Comparison of ENCODE assay signal across 9 mouse cellular contexts in the genomic region with DNA sequence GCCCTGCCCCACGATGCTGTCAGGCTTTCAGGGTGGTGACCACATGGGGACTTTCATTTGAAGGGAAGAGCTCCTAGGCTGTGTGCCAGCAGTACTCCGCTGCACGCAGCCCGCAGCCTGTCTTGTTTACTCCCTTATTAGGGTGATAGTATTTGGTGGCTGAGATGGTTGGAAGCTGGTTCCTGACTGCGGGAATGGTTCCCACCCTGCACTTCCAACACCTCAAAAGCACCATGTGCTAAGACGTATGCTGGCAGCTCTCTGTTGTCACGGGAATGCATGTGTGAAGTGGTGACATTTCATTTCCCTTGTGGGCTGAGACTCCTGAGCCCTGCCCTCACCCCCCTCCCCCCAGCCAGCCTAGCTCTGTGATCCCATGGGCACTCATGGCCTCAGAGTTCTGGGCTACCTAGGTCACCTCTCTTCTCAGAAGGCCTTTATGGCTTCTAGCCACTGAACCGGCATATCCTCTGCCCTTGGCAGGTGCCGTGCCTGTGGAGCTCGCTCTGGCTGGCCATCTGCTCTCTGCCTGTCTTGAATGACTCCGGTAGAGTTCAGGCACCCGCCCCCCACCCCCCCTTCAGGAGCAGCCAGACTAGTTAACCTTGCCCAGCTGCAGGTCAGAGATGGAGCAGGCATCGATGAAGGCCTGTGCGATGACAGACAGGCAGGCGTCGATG. TPM values are rescaled to one million over a fixed set of nuclear protein-coding genes. Genes with fewer than 3 reads are reported as not detected.
DNase-seq lines count a peak whose midpoint lies in the region; ATAC-seq lines count a peak whose summit lies in the region.
"Had no signal": no experiment of that assay in that cellular context is flagged by ENCODE, and none has a peak within 500 bp of the region (broad histone marks: within the 10 kb centered on the region; RNA-seq: fewer than 3 reads in every experiment).

No protein-coding gene starts in this region.

- H3K27ac ChIP-seq in midbrain, embryonic 11.5 days (ENCODE audit: low read depth, low read length): no peak overlapping the region
- no peak overlapping the region for H3K27ac ChIP-seq in midbrain, embryonic 13.5 days
- H3K27ac ChIP-seq in heart, embryonic 14.5 days (replicated peaks in 1 of 2; ENCODE audit: control insufficient read depth in 1 of 2, insufficient read depth in 1 of 2, low read depth in 2 of 2, low read length in 2 of 2): peak overlapping the region; percentile 39 to 50; a peak in 3 of 4 replicates
- H3K27ac ChIP-seq in midbrain, embryonic 14.5 days (replicated peaks; ENCODE audit: low read depth, low read length): no peak overlapping the region

- no peaks in the 10 kb centered on the region for H3K9me3 ChIP-seq in midbrain, embryonic 11.5 days (ENCODE audit: control insufficient read depth, low read length)
- no peaks in the 10 kb centered on the region for H3K9me3 ChIP-seq in midbrain, embryonic 13.5 days
- no peaks in the 10 kb centered on the region for H3K9me3 ChIP-seq in heart, embryonic 14.5 days (ENCODE audit: control insufficient read depth, low read length)
- H3K9me3 ChIP-seq in midbrain, embryonic 14.5 days (ENCODE audit: control insufficient read depth, low read length): no peaks in the 10 kb centered on the region

- ATAC-seq in midbrain, embryonic 11.5 days (ENCODE audit: low FRiP score): peak; percentile 29; the same call in 1 of the 2 replicates
- no peak for ATAC-seq in midbrain, embryonic 13.5 days
- peak; percentile 35; the same call in 1 of the 2 replicates for ATAC-seq in heart, embryonic 14.5 days (ENCODE audit: insufficient number of reproducible peaks, insufficient read depth, low FRiP score, low read depth)
- ATAC-seq in midbrain, embryonic 14.5 days (ENCODE audit: low FRiP score, low TSS enrichment): 0 out of 2 replicates have a peak, but pooled peaks have one; percentile 22

- H3K27me3 ChIP-seq in midbrain, embryonic 11.5 days (ENCODE audit: control insufficient read depth, insufficient read depth, low read length): no peaks in the 10 kb centered on the region
- H3K27me3 ChIP-seq in midbrain, embryonic 13.5 days: no peaks in the 10 kb centered on the region
- no peaks in the 10 kb centered on the region for H3K27me3 ChIP-seq in heart, embryonic 14.5 days (ENCODE audit: control insufficient read depth, insufficient read depth, low read length)
- H3K27me3 ChIP-seq in midbrain, embryonic 14.5 days (ENCODE audit: control insufficient read depth, insufficient read depth, low read length): no peaks in the 10 kb centered on the region

- H3K36me3 ChIP-seq in midbrain, embryonic 11.5 days (ENCODE audit: control insufficient read depth, insufficient read depth, low read length): no peaks in the 10 kb centered on the region
- H3K36me3 ChIP-seq in midbrain, embryonic 13.5 days: no peaks in the 10 kb centered on the region
- peaks cover 39% of the 10 kb centered on the region for H3K36me3 ChIP-seq in heart, embryonic 14.5 days (ENCODE audit: control insufficient read depth, insufficient read depth, low read length)
- H3K36me3 ChIP-seq in midbrain, embryonic 14.5 days (ENCODE audit: control insufficient read depth, insufficient read depth, low read length): no peaks in the 10 kb centered on the region

- H3K4me3 ChIP-seq in midbrain, embryonic 11.5 days (ENCODE audit: low read depth, low read length): no peak overlapping the region
- H3K4me3 ChIP-seq in midbrain, embryonic 13.5 days (replicated peaks): no peak overlapping the region
- H3K4me3 ChIP-seq in heart, embryonic 14.5 days (ENCODE audit: control insufficient read depth in 1 of 2, insufficient read depth in 1 of 2, low read depth in 1 of 2, low read length in 2 of 2): no peak overlapping the region
- no peak overlapping the region for H3K4me3 ChIP-seq in midbrain, embryonic 14.5 days (replicated peaks; ENCODE audit: low read depth, low read length)

- WGBS in midbrain, embryonic 11.5 days: 54% methylated on average over 16 of the region's 16 CpGs
- WGBS in midbrain, embryonic 13.5 days: 52% methylated on average over 16 of the region's 16 CpGs
- 20% methylated on average over 16 of the region's 16 CpGs for WGBS in heart, embryonic 14.5 days
- WGBS in midbrain, embryonic 14.5 days: 44% methylated on average over 16 of the region's 16 CpGs

- no peak overlapping the region for H3K4me2 ChIP-seq in midbrain, embryonic 11.5 days
- H3K4me2 ChIP-seq in midbrain, embryonic 13.5 days (replicated peaks): no peak overlapping the region
- no peak overlapping the region for H3K4me2 ChIP-seq in heart, embryonic 14.5 days (ENCODE audit: low read length)
- no peak overlapping the region for H3K4me2 ChIP-seq in midbrain, embryonic 14.5 days (ENCODE audit: low read length)

- DNase-seq in midbrain, embryonic 11.5 days (ENCODE audit: low spot score, missing footprints): peak; percentile 85
- peak; percentile 39 for DNase-seq in embryo, embryonic 11 days
- DNase-seq in kidney, postnatal 10 days: peak; percentile 84
- DNase-seq in midbrain, embryonic 14.5 days: peak; percentile 39
- no peak for DNase-seq in frontal cortex, adult 2 months (ENCODE audit: extremely low spot score in 1 of 2, low spot score in 1 of 2)
- DNase-seq in left cerebral cortex, postnatal 36 days (ENCODE audit: low spot score in 2 of 2): no peak

- H3K9ac ChIP-seq in midbrain, embryonic 11.5 days (ENCODE audit: low read length): no peak overlapping the region
- no peak overlapping the region for H3K9ac ChIP-seq in midbrain, embryonic 13.5 days (replicated peaks)
- no peak overlapping the region for H3K9ac ChIP-seq in heart, embryonic 14.5 days (ENCODE audit: low read length)
- H3K9ac ChIP-seq in midbrain, embryonic 14.5 days (replicated peaks; ENCODE audit: low read length): no peak overlapping the region

- peaks cover 6% of the 10 kb centered on the region for H3K4me1 ChIP-seq in midbrain, embryonic 11.5 days (ENCODE audit: control insufficient read depth, insufficient read depth, low read length)
- peaks cover 16% of the 10 kb centered on the region for H3K4me1 ChIP-seq in midbrain, embryonic 13.5 days (replicated peaks)
- peaks cover 32 to 41% of the 10 kb centered on the region in 2 experiments for H3K4me1 ChIP-seq in heart, embryonic 14.5 days (ENCODE audit: control insufficient read depth in 2 of 2, insufficient read depth in 2 of 2, low read length in 2 of 2)
- 0 out of 2 replicates have a peak, but pooled peaks cover 7% of the 10 kb centered on the region for H3K4me1 ChIP-seq in midbrain, embryonic 14.5 days (ENCODE audit: control insufficient read depth, insufficient read depth, low read length)

- intact Hi-C loops in left cerebral cortex, postnatal 36 days (cut with DNase I): loop anchor here (5.0 kb wide), 1 partner anchor 40 kb away; no protein-coding TSS in a partner anchor

RNA-seq across cellular contexts. Expression of a gene that starts 12.3 kb away (rescaled TPM):
- polyA plus RNA-seq in midbrain, embryonic 11.5 days (2014; fragmentation: Nextera tagmentation; extraction: Ambion mirVana): not detected in 2 replicates
- polyA plus RNA-seq in midbrain, embryonic 13.5 days (2015; fragmentation: Nextera tagmentation; extraction: Ambion mirVana): not detected in 2 replicates
- polyA plus RNA-seq in heart, embryonic 14.5 days (2014; fragmentation: Nextera tagmentation; extraction: Ambion mirVana): not detected in 2 replicates
- polyA plus RNA-seq in midbrain, embryonic 14.5 days (2014; fragmentation: Nextera tagmentation; extraction: Ambion mirVana): not detected in 2 replicates
- polyA plus RNA-seq in frontal cortex, adult 2 months (2012; rRNA removed): not detected in 2 replicates
- total RNA-seq in left cerebral cortex, postnatal 36 days (2021): not detected
- total RNA-seq: MEL had no signal

RNA-seq across cellular contexts. Expression of a gene that starts 25.5 kb away (rescaled TPM):
- polyA plus RNA-seq in midbrain, embryonic 11.5 days (2014; fragmentation: Nextera tagmentation; extraction: Ambion mirVana): 0.08 TPM in 1 of 2 replicates, not detected in the other
- polyA plus RNA-seq in midbrain, embryonic 13.5 days (2015; fragmentation: Nextera tagmentation; extraction: Ambion mirVana): 0.05 and 0.21 TPM in 2 replicates
- polyA plus RNA-seq in heart, embryonic 14.5 days (2014; fragmentation: Nextera tagmentation; extraction: Ambion mirVana): 0.07 TPM in 1 of 2 replicates, not detected in the other
- 0.07 and 0.59 TPM in 2 replicates for polyA plus RNA-seq in midbrain, embryonic 14.5 days (2014; fragmentation: Nextera tagmentation; extraction: Ambion mirVana)
- 0.86 and 1.6 TPM in 2 replicates for polyA plus RNA-seq in frontal cortex, adult 2 months (2012; rRNA removed)
- total RNA-seq in left cerebral cortex, postnatal 36 days (2021): under 1 TPM; 0.17 to 0.70 TPM
- total RNA-seq: MEL had no signal

RNA-seq across cellular contexts. Expression of a gene that starts 37.7 kb away (rescaled TPM):
- 13.2 and 17.5 TPM in 2 replicates for polyA plus RNA-seq in midbrain, embryonic 11.5 days (2014; fragmentation: Nextera tagmentation; extraction: Ambion mirVana)
- polyA plus RNA-seq in midbrain, embryonic 13.5 days (2015; fragmentation: Nextera tagmentation; extraction: Ambion mirVana): 6.5 and 8.2 TPM in 2 replicates
- 58.8 and 68.9 TPM in 2 replicates for polyA plus RNA-seq in heart, embryonic 14.5 days (2014; fragmentation: Nextera tagmentation; extraction: Ambion mirVana)
- polyA plus RNA-seq in midbrain, embryonic 14.5 days (2014; fragmentation: Nextera tagmentation; extraction: Ambion mirVana): 3.9 and 9.0 TPM in 2 replicates
- polyA plus RNA-seq in frontal cortex, adult 2 months (2012; rRNA removed): 56.5 and 73.7 TPM in 2 replicates
- 100 to 1,000 TPM; 115 to 121 TPM for total RNA-seq in left cerebral cortex, postnatal 36 days (2021)

Comparison
In these comparisons a context has a peak if more than half of its experiments do, and no peak if none do; other contexts are left out.
1. DNase-seq: peak in midbrain, embryonic 11.5 days (single experiment), embryo, embryonic 11 days (single experiment), kidney, postnatal 10 days (single experiment) and midbrain, embryonic 14.5 days (single experiment); none in frontal cortex, adult 2 months (0 of 2) and left cerebral cortex, postnatal 36 days (0 of 2).
2. H3K27ac ChIP-seq: peak in heart, embryonic 14.5 days (2 of 2); none in midbrain, embryonic 11.5 days (single experiment), midbrain, embryonic 13.5 days (single experiment) and midbrain, embryonic 14.5 days (single experiment).